Mouse (Mus musculus) intestine, embryonic 14.5 days (tissue): ENCODE measurements around the gene Myl9. TPM values are rescaled to one million over a fixed set of nuclear protein-coding genes. Genes with fewer than 3 reads are reported as not detected.
"Not testable (repeated sequence)": the region's sequence is repeated elsewhere in the genome, so short reads cannot be mapped to it uniquely, and the experiment has no call there.

Experiments used
- ATAC-seq: fragments of 200-750 bp; cut with Nextera tagmentation; replicated peaks from 2 replicates; pipeline ENCODE4 v1.8.0; 2017; ENCODE audit warnings: low read depth, moderate number of reproducible peaks, moderate TSS enrichment, moderate library complexity; ENCODE audit not compliant: low FRiP score, low TSS enrichment
- DNase-seq: peaks from one replicate; pipeline ENCODE4 v3.0.0-alpha.2; 2018; ENCODE audit warnings: low spot score
- H3K27ac ChIP-seq: fragments of 300-500 bp; sonication (generic); 2 replicates; pipeline ENCODE4 v1.5.1; 2014; ENCODE audit warnings: low read depth, mild to moderate bottlenecking, control low read depth
- H3K27me3 ChIP-seq: fragments of 300-500 bp; sonication (generic); replicated peaks from 2 replicates; pipeline ENCODE4 v1.6.1; 2014; ENCODE audit warnings: low read length, control low read depth; ENCODE audit not compliant: control insufficient read depth, insufficient read depth
- H3K36me3 ChIP-seq: fragments of 300-500 bp; sonication (generic); 2 replicates; pipeline ENCODE4 v1.6.1; 2014; ENCODE audit warnings: low read length, control low read depth; ENCODE audit not compliant: control insufficient read depth, insufficient read depth
- H3K4me1 ChIP-seq: fragments of 300-500 bp; sonication (generic); replicated peaks from 2 replicates; pipeline ENCODE4 v1.6.1; 2014; ENCODE audit warnings: low read length, control low read depth, mixed read lengths; ENCODE audit not compliant: control insufficient read depth, insufficient read depth
- H3K4me2 ChIP-seq: fragments of 300-500 bp; sonication (generic); 2 replicates; pipeline ENCODE4 v1.6.1; 2014; ENCODE audit warnings: low read length
- H3K4me3 ChIP-seq: fragments of 300-500 bp; sonication (generic); 2 replicates; pipeline ENCODE4 v1.5.1; 2014; ENCODE audit warnings: low read depth, low read length, control low read depth, mixed read lengths
- H3K9ac ChIP-seq: fragments of 300-500 bp; sonication (generic); 2 replicates; pipeline ENCODE4 v1.6.1; 2014; ENCODE audit warnings: mild to moderate bottlenecking, low read length
- H3K9me3 ChIP-seq: fragments of 300-500 bp; sonication (generic); 2 replicates; pipeline ENCODE4 v1.6.1; 2016; ENCODE audit warnings: low read length, control low read depth; ENCODE audit not compliant: control insufficient read depth
- WGBS: fragments of 180-500 bp; shearing (Covaris S2); extraction: QIAGEN DNeasy Blood & Tissue Kit; methylation state at CpG from one replicate; pipeline ENCODE4 v1.1.7; 2014; 5-methylcytosine and 5-hydroxymethylcytosine counted together
- polyA plus RNA-seq: library from polyadenylated mRNA; unstranded; fragments of >200 nt; fragmentation: Nextera tagmentation; extraction: Ambion mirVana; gene quantifications from 2 replicates; pipeline ENCODE4 v1.2.1, GENCODE M21; 2014

The Myl9 gene
- polyA plus RNA-seq, 1 experiment from 2014 or later: 1,449 TPM

GRCm38 (mm10) chr2:156816116-156816515 is 40.9 kb downstream of the Myl9 start:
- Histone ChIP-seq H3K27ac (no peak overlapping the region), H3K4me2 (no peak overlapping the region)
- ATAC-seq: no peak

GRCm38 (mm10) chr2:156825128-156825527 is 49.9 kb downstream of the Myl9 start:
- DNase-seq, H3K9ac ChIP-seq, H3K27me3 ChIP-seq, H3K4me1 ChIP-seq, H3K9me3 ChIP-seq, H3K4me2 ChIP-seq, H3K27ac ChIP-seq, H3K4me3 ChIP-seq, H3K36me3 ChIP-seq, ATAC-seq: not testable (repeated sequence)
- WGBS: 85% methylated on average over 6 of the region's 6 CpGs

More at GRCm38 (mm10) chr2:156816116-156816515, 40.9 kb downstream of the Myl9 start:
- Histone ChIP-seq H3K36me3 (no peaks in the 10 kb centered on the region), H3K9me3 (no peaks in the 10 kb centered on the region), H3K4me1 (peaks cover 13% of the 10 kb centered on the region), H3K4me3 (no peak overlapping the region), H3K9ac (no peak overlapping the region), H3K27me3 (no peaks in the 10 kb centered on the region)
- no peak for DNase-seq
- 54% methylated on average over 1 of the region's 1 CpGs for WGBS

Other genes with a start within 250 kb of the Myl9 start
- gene Aar2, start 227.8 kb upstream of the Myl9 start, polyA plus RNA-seq: 38.6 and 40.8 TPM in 2 replicates
- 74.8 and 85.4 TPM in 2 replicates for gene Dlgap4, start 161.7 kb upstream of the Myl9 start, polyA plus RNA-seq
- gene Tgif2, start 64.6 kb downstream of the Myl9 start, polyA plus RNA-seq: 61.4 and 63.5 TPM in 2 replicates
- 6.3 and 8.9 TPM in 2 replicates for gene 4930518I15Rik, start 82.5 kb downstream of the Myl9 start, polyA plus RNA-seq
- 253 and 276 TPM in 2 replicates for gene Rab5if, start 87.7 kb downstream of the Myl9 start, polyA plus RNA-seq
- gene Sla2, start 111.8 kb downstream of the Myl9 start, polyA plus RNA-seq: 0.40 and 0.51 TPM in 2 replicates
- 36.7 and 41.4 TPM in 2 replicates for gene Ndrg3, start 216.6 kb downstream of the Myl9 start, polyA plus RNA-seq
- gene Dsn1, start 231.7 kb downstream of the Myl9 start, polyA plus RNA-seq: 31.6 and 36.4 TPM in 2 replicates